Mouse (Mus musculus) liver, embryonic 14.5 days (tissue): Measurements from ENCODE around the gene Phf13. TPM values are rescaled to one million over a fixed set of nuclear protein-coding genes. Genes with fewer than 3 reads are reported as not detected.

ENCODE experiments used
- ATAC-seq: fragments of 200-750 bp; cut with Nextera tagmentation; 2 replicates; pipeline ENCODE4 v1.8.0; 2017; ENCODE audit warnings: moderate number of reproducible peaks, mild to moderate bottlenecking, moderate library complexity; ENCODE audit not compliant: insufficient read depth
- DNase-seq, 3 experiments: peaks; one replicate each; pipeline ENCODE4 v3.0.0-alpha.2; 2012 to 2013; ENCODE audit warnings: low read depth in 3 of 3, low spot score in 3 of 3
- H3K27ac ChIP-seq: fragments of 300-500 bp; sonication (generic); 2 replicates; pipeline ENCODE4 v1.5.1; 2014; ENCODE audit warnings: moderate library complexity, mild to moderate bottlenecking, control low read depth, inconsistent platforms
- H3K27me3 ChIP-seq: fragments of 300-500 bp; sonication (generic); 2 replicates; pipeline ENCODE4 v1.6.1; 2014; ENCODE audit warnings: mild to moderate bottlenecking, low read length, moderate library complexity; ENCODE audit not compliant: control insufficient read depth, insufficient read depth
- H3K36me3 ChIP-seq: fragments of 300-500 bp; sonication (generic); replicated peaks from 2 replicates; pipeline ENCODE4 v1.6.1; 2014; ENCODE audit warnings: low read depth; ENCODE audit not compliant: control insufficient read depth, insufficient read depth
- H3K4me1 ChIP-seq, 2 experiments: fragments of 200-500 bp in 1 of 2; fragments of 300-500 bp in 1 of 2; sonication (generic) in 1 of 2; replicated peaks; 2 replicates each; pipeline ENCODE4 v1.6.1; 2012 to 2014; ENCODE audit warnings: antibody characterized with exemption in 1 of 2, inconsistent platforms in 1 of 2, low read length in 1 of 2; ENCODE audit not compliant: control insufficient read depth in 2 of 2, insufficient read depth in 2 of 2
- H3K4me2 ChIP-seq: fragments of 300-500 bp; sonication (generic); 2 replicates; pipeline ENCODE4 v1.6.1; 2014; ENCODE audit warnings: low read depth, mild to moderate bottlenecking, control low read depth, moderate library complexity
- H3K4me3 ChIP-seq, 2 experiments: fragments of 200-500 bp in 1 of 2; fragments of 300-500 bp in 1 of 2; sonication (generic) in 1 of 2; 2 replicates each; pipeline ENCODE4 v1.5.1; 2012 to 2014; ENCODE audit warnings: low read depth in 2 of 2, low read length in 2 of 2, mild to moderate bottlenecking in 2 of 2, control low read depth in 1 of 2, inconsistent platforms in 1 of 2, moderate library complexity in 1 of 2; ENCODE audit not compliant: insufficient read depth in 1 of 2
- H3K9ac ChIP-seq: fragments of 300-500 bp; sonication (generic); replicated peaks from 2 replicates; pipeline ENCODE4 v1.6.1; 2014; ENCODE audit warnings: mild to moderate bottlenecking, control low read depth, moderate library complexity
- H3K9me3 ChIP-seq: fragments of 300-500 bp; sonication (generic); 2 replicates; pipeline ENCODE4 v1.6.1; 2016; ENCODE audit warnings: low read length, mixed read lengths; ENCODE audit not compliant: control insufficient read depth
- CTCF ChIP-seq: IDR thresholded peaks from 2 replicates; pipeline ENCODE4 v1.5.1; 2016; ENCODE audit warnings: antibody characterized with exemption, low read depth, control low read depth
- EP300 ChIP-seq: IDR thresholded peaks from 2 replicates; pipeline ENCODE4 v1.6.1; 2016; ENCODE audit warnings: antibody characterized with exemption, low read depth
- WGBS: fragments of 180-500 bp; shearing (Covaris S2); extraction: QIAGEN DNeasy Blood & Tissue Kit; methylation state at CpG from one replicate; pipeline ENCODE4 v1.1.7; 2014; ENCODE audit not compliant: insufficient replicate concordance; 5-methylcytosine and 5-hydroxymethylcytosine counted together
- polyA plus RNA-seq, 2 experiments: library from polyadenylated mRNA; depleted of rRNA in 1 of 2; stranded (reverse) in 1 of 2; unstranded in 1 of 2; fragments of >200 nt; fragmentation: Nextera tagmentation in 1 of 2; extraction: Ambion mirVana in 1 of 2; gene quantifications; 2 replicates each; pipeline versions ENCODE4 v1.2.1 to v1.2.3; 2012 to 2014

Phf13 gene
- polyA plus RNA-seq, 2 experiments = 2.9 to 3.7 TPM

DNA sequence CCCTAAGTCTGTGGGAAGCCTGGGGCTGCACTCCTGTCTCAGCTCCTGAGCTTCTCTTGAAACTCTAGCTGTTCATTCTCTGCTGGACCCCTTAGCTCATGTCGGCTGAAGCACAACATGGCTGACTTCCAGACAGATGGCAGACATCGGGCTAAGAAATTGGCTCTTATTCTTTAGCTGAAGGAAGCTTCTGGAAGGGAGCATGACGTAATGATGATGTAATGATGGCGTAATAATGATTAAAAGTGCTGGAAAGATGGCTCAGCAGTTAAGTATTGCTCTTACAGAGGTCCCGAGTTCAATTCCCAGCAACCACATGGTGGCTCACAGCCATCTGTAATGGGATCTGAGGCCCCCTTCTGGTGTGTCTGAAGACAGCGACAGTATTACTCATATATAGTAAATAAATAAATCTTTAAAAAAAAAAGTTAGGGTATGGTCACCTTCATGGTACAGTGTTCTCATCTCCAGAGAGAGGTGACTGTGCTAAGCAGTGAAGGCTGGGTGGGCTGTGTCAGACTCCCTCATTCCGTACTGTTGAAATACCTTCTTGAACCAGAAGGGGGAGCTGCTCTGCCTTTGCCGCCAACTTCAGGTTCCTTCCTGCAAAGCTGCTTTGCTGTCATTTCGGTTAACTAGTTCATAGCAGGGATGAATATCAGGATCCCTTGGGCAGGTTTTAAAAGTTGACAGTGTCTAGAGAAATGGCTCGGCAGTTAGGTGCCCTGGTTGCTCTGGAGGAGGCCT, 23.7 kb downstream of the Phf13 start:
- H3K4me1 ChIP-seq = no peaks in the 10 kb centered on the region; a peak in 1 of 4 replicates
- no peak overlapping the region for H3K9ac ChIP-seq
- peaks cover 64% of the 10 kb centered on the region for H3K36me3 ChIP-seq
- no peak overlapping the region; the same call in 1 of the 2 replicates for H3K27ac ChIP-seq
- DNase-seq (no peak), ATAC-seq (no peak)
- TF ChIP-seq CTCF (peak; percentile 86), EP300 (no peak)
- no peaks in the 10 kb centered on the region for H3K27me3 ChIP-seq
- H3K4me3 ChIP-seq = no peak overlapping the region
- H3K9me3 ChIP-seq = no peaks in the 10 kb centered on the region
- H3K4me2 ChIP-seq = no peak overlapping the region
- WGBS = 75% methylated on average over 10 of the region's 10 CpGs

DNA sequence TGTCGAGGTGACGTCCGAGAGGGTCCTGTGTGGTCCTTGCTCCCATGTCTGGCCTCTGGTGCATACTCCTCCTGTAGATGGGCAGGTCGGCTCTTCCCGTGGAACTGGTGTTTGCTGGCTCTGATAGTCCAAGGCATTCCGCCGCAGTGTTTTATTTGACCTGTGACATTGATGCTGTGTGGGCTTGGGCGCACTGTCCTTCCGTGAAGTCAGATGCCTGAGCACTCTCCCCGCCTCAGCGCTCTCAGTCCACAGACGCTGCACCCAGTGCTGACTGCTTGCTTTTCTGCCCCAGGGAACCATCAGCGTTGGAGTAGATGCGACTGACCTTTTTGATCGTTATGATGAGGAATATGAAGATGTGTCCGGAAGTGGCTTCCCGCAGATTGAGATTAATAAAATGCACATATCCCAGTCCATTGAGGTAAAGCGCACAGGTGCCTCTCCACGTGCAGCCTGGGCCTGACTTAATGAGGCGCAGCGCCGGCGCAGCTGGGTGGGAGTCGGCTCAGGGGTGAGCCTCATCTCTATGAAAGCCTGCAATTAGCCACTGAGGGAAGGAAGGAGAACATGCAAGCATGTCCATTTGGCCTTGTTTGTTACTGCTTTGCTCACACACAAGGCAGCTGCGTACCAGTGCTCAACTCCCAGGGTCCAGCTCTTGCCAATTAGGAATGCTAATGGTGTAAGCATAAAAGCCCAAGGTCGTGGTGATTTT, 27.7 kb downstream of the Phf13 start:
- Histone ChIP-seq H3K27ac (no peak overlapping the region), H3K9me3 (no peaks in the 10 kb centered on the region), H3K36me3 (peaks cover 56% of the 10 kb centered on the region), H3K27me3 (no peaks in the 10 kb centered on the region), H3K9ac (no peak overlapping the region), H3K4me2 (no peak overlapping the region), H3K4me1 (peaks cover 3% of the 10 kb centered on the region in 2 experiments), H3K4me3 (no peak overlapping the region)
- WGBS = 93% methylated on average over 26 of the region's 26 CpGs
- no peak for TF ChIP-seq EP300
- TF ChIP-seq CTCF = no peak
- ATAC-seq (no peak), DNase-seq (no peak)

DNA sequence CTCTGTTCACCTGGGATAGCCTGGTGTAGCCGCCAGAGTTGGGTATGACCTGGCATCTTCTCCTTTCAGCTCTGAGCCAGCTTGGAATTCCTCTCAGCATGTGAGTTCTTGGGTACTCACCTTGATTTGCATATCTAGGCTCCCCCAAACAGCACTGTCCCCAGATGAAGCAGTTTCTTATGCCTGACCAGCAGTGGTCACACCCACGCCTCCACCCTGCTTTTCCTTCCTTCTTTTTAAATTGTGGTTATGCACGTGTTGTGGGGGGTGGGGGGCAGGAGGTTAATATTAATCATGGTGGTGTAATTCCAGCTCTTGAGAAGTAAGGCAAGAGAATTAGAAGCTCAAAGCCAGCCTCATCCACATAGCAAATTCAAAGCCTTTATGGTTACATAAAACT, 33.2 kb downstream of the Phf13 start:
- peak; percentile 32 for ATAC-seq

GRCm38 (mm10) chr4:151960513-151960854, 35.6 kb downstream of the Phf13 start:
- H3K4me1 ChIP-seq = peaks cover 71 to 76% of the 10 kb centered on the region in 2 experiments
- H3K4me3 ChIP-seq = peak overlapping the region; percentile 25 to 28; a peak in 3 of 4 replicates
- no peaks in the 10 kb centered on the region for H3K9me3 ChIP-seq
- peak; percentile 91 for ATAC-seq
- DNase-seq = peak; percentile 91 to 93 (median 91)
- peak overlapping the region; percentile 99 for H3K27ac ChIP-seq
- H3K27me3 ChIP-seq = no peaks in the 10 kb centered on the region
- peak overlapping the region; percentile 67 for H3K4me2 ChIP-seq
- H3K36me3 ChIP-seq = peaks cover 64% of the 10 kb centered on the region
- WGBS = 10% methylated on average over 3 of the region's 3 CpGs
- H3K9ac ChIP-seq = peak overlapping the region; percentile 80
- TF ChIP-seq EP300 = peak; percentile 93
- TF ChIP-seq CTCF = peak; percentile 21

More for the DNA sequence above, 33.2 kb downstream of the Phf13 start:
- Histone ChIP-seq H3K36me3 (peaks cover 56% of the 10 kb centered on the region), H3K9ac (peak overlapping the region; percentile 44), H3K4me1 (peaks cover 52 to 56% of the 10 kb centered on the region in 2 experiments), H3K9me3 (no peaks in the 10 kb centered on the region), H3K4me2 (peak overlapping the region; percentile 43), H3K27ac (peak overlapping the region; percentile 99), H3K4me3 (no peak overlapping the region), H3K27me3 (no peaks in the 10 kb centered on the region)
- peak; percentile 44 for TF ChIP-seq EP300
- TF ChIP-seq CTCF = no peak
- DNase-seq = peak in 2 of 3 experiments; percentile 54 to 61
- 19% methylated on average over 3 of the region's 3 CpGs for whole genome bisulfite sequencing
